Mouse (Mus musculus): ENCODE data around the gene Slc6a20b.

GRCm38 (mm10) chr9:123601529-123601928, 30.8 kb downstream of the Slc6a20b start:
- no peak for TF ChIP-seq POLR2A (IDR thresholded peaks at IDR 0.05; ENCODE audit: control insufficient read depth, extremely low read depth, insufficient read depth, low read length, poor library complexity)
- TF ChIP-seq CTCF (IDR thresholded peaks at IDR 0.05; ENCODE audit: borderline replicate concordance, control insufficient read depth, extremely low read depth, insufficient read depth, low read length, poor library complexity) = no peak
